Mouse (Mus musculus): ENCODE data around the gene Atp5h.
"Not testable (repeated sequence)": the region's sequence is repeated elsewhere in the genome, so short reads cannot be mapped to it uniquely, and the experiment has no call there.

The Atp5h gene

GRCm38 (mm10) chr11:115419531-115420237 is at the start of gene Atp5h, which contains the start of gene Kctd2:
Atp5h (minus strand) TSS chr11:115419962.
Kctd2 (plus strand) TSS chr11:115420128.
- ATAC-seq (ENCODE audit: insufficient number of reproducible peaks, low FRiP score, low TSS enrichment): peak; percentile 91

- no peak for ATAC-seq (ENCODE audit: insufficient number of reproducible peaks, low FRiP score, low TSS enrichment)
These were observed 47.5 kb upstream of the Atp5h start for GRCm38 (mm10) chr11:115467217-115467618.

- ATAC-seq (ENCODE audit: insufficient number of reproducible peaks, low FRiP score, low TSS enrichment): no peak
These were observed 45.1 kb upstream of the Atp5h start for GRCm38 (mm10) chr11:115464851-115465250.

GRCm38 (mm10) chr11:115463397-115463796 is 43.6 kb upstream of the Atp5h start:
- ATAC-seq (ENCODE audit: insufficient number of reproducible peaks, low FRiP score, low TSS enrichment): no peak

- no peak for ATAC-seq (ENCODE audit: insufficient number of reproducible peaks, low FRiP score, low TSS enrichment)
These were observed 42.6 kb upstream of the Atp5h start, which contains the start of gene Slc16a5 for GRCm38 (mm10) chr11:115462243-115462891. Slc16a5 (plus strand) TSS chr11:115462474.

DNA sequence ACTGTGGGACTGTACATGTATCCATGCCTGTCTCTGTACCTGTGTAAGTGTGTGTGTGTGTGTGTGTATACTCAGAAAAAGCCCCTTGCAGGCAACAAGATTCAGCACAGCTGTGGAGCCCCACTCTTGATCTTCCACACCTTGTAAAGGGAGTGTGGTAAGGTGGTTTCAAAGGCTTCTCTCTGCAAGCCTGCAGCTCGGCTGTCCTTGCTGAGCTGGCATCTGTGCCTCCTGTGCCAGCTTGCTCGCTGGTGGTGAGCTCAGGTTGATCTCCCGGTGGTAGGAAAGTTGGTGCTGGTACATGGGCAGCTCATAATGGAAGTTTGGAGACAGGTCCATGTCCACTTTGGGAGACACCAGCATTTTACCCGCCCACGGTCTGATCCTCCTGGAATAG is 42.1 kb upstream of the Atp5h start:
- ATAC-seq (ENCODE audit: insufficient number of reproducible peaks, low FRiP score, low TSS enrichment): no peak

- ATAC-seq (ENCODE audit: insufficient number of reproducible peaks, low FRiP score, low TSS enrichment): no peak
These were observed 41.2 kb upstream of the Atp5h start for GRCm38 (mm10) chr11:115460976-115461375.

DNA sequence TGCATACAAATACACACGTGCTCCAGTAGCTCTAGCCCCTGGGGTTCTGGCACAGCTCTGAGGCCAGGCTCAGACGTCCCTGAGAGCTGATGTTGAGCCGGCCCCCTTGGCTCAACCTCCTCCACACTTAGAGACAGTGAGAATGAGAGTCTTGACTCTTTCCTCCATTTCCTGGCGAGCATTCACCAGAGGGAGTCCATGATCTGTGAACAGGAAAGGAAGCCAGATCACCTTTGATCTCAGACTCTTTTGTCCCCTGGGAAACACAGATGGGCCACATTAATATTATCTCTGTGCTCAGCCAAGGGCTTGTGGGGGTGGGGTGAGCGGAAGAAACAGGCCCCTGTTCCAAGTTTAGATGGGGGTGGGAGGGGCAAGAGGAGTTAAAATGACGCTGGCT is 37.6 kb upstream of the Atp5h start:
- ATAC-seq (ENCODE audit: insufficient number of reproducible peaks, low FRiP score, low TSS enrichment): no peak

- ATAC-seq (ENCODE audit: insufficient number of reproducible peaks, low FRiP score, low TSS enrichment): no peak
These were observed 36.4 kb upstream of the Atp5h start for GRCm38 (mm10) chr11:115456182-115456581.

GRCm38 (mm10) chr11:115455619-115456018 is 35.9 kb upstream of the Atp5h start:
- no peak for ATAC-seq (ENCODE audit: insufficient number of reproducible peaks, low FRiP score, low TSS enrichment)

- not testable (repeated sequence) for ATAC-seq (ENCODE audit: insufficient number of reproducible peaks, low FRiP score, low TSS enrichment)
These were observed 35.1 kb upstream of the Atp5h start for GRCm38 (mm10) chr11:115454822-115455221.

- ATAC-seq (ENCODE audit: insufficient number of reproducible peaks, low FRiP score, low TSS enrichment): no peak
These were observed 33.5 kb upstream of the Atp5h start for GRCm38 (mm10) chr11:115453306-115453705.

DNA sequence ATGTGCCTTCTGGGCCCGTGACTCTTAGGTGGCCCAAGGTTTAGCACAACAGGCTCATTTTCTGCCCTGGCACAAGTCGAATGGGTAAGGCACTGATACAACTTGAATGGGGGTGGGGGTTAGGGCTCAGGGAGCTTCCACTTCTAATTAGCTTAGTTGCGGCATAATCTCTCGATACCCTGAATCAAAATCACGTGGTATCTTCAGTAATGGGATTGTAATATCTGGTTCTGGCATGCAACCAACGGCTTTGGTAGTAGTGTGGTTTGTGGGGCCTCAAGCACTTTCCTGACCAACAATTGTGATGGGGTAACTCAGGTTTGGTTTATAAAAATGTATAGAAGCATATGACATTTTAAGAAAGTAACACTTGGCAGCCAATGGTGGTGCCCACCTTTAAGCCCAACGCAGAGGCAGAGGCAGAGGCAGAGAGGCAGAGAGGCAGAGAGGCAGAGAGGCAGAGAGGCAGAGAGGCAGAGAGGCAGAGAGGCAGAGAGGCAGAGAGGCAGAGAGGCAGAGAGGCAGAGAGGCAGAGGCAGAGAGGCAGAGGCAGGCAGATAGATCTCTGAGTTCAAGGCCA is 32.6 kb upstream of the Atp5h start:
- ATAC-seq (ENCODE audit: insufficient number of reproducible peaks, low FRiP score, low TSS enrichment): no peak

DNA sequence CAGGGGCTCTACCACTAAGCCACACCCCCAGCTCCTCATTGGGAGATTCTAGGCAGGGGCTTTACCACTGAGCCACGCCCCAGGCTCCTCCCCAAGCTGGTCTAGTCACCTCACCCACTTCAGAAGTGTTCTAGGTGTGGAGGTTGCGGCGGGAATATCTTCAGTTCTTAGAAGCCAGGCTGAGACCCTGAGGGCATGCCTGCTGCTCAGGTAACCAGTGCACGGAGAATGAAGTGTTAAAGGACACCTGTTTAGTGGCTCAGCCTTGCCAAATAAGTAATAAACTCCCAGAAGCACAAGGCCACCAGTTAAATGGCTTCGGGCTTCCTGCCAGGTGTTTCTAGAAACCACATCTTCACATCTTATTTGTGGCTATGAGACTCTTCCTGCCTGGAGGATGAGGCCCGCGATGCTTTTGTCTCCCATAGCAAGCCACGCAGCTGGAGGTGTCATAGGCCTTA is 32.0 kb upstream of the Atp5h start:
- ATAC-seq (ENCODE audit: insufficient number of reproducible peaks, low FRiP score, low TSS enrichment): no peak

GRCm38 (mm10) chr11:115450176-115450575 is 30.4 kb upstream of the Atp5h start:
- ATAC-seq (ENCODE audit: insufficient number of reproducible peaks, low FRiP score, low TSS enrichment): no peak

- ATAC-seq (ENCODE audit: insufficient number of reproducible peaks, low FRiP score, low TSS enrichment): no peak
These were observed 29.2 kb upstream of the Atp5h start for GRCm38 (mm10) chr11:115448998-115449397.

GRCm38 (mm10) chr11:115448075-115448474 is 28.3 kb upstream of the Atp5h start:
- ATAC-seq (ENCODE audit: insufficient number of reproducible peaks, low FRiP score, low TSS enrichment): no peak

GRCm38 (mm10) chr11:115447321-115447885 is 27.6 kb upstream of the Atp5h start:
- no peak for ATAC-seq (ENCODE audit: insufficient number of reproducible peaks, low FRiP score, low TSS enrichment)

DNA sequence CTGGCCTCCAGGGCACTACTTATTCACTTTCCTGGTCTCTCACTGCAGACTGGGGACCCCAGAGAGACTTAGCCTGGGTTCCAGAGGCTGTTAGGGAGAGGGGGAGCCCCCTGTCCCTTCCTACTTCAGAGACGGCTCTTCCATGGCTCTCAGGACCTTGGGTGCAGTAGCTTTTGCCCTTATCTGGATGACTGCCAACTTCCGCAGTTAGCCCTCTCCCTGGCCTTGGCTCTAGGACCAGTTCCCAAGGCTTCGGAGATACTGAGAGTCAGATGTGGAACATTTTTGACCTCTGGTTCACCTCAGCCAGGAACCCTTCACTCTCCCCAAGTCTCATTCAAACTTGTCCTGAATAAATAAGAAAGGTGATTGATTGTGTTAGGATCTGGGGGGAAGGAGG is 27.1 kb upstream of the Atp5h start:
- no peak for ATAC-seq (ENCODE audit: insufficient number of reproducible peaks, low FRiP score, low TSS enrichment)

DNA sequence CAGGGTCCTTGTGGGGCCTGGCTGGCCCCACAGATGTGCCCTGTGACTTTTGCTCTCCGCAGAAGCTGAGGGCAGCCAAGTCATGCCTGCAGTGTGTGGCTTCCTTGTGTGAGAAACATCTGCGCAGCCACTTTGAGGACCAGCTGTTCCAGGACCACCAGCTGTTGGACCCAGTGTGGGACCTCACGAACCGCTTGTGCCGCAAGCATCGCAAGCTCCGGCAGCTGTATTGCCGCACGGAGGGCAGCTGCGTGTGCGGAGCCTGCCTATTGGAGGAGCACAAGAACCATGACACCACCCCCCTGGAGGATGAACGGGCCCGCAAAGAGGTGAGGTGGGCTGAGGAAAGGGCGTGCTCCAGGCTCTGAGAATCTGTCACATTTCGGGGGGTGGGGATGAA is 21.7 kb upstream of the Atp5h start:
- no peak for ATAC-seq (ENCODE audit: insufficient number of reproducible peaks, low FRiP score, low TSS enrichment)
